Mouse (Mus musculus) forebrain, embryonic 10.5 days (tissue): ENCODE data around the gene St3gal6. TPM values are rescaled to one million over a fixed set of nuclear protein-coding genes. Genes with fewer than 3 reads are reported as not detected.

ENCODE experiments used
- DNase-seq: peaks from one replicate; pipeline ENCODE4 v3.0.0-alpha.2; 2017; ENCODE audit warnings: low spot score; ENCODE audit errors: extremely low spot score
- H3K27ac ChIP-seq: fragments of 300-500 bp; sonication (generic); 2 replicates; pipeline ENCODE4 v1.5.1; 2016; ENCODE audit warnings: mild to moderate bottlenecking
- H3K27me3 ChIP-seq: fragments of 300-500 bp; sonication (generic); 2 replicates; pipeline ENCODE4 v1.6.1; 2016; ENCODE audit warnings: mild to moderate bottlenecking; ENCODE audit not compliant: poor library complexity, severe bottlenecking
- H3K36me3 ChIP-seq: fragments of 300-500 bp; sonication (generic); replicated peaks from 2 replicates; pipeline ENCODE4 v1.6.1; 2016; ENCODE audit warnings: mild to moderate bottlenecking, moderate library complexity
- H3K4me1 ChIP-seq: fragments of 300-500 bp; sonication (generic); 2 replicates; pipeline ENCODE4 v1.6.1; 2016
- H3K4me3 ChIP-seq: fragments of 300-500 bp; sonication (generic); 2 replicates; pipeline ENCODE4 v1.5.1; 2016; ENCODE audit warnings: mild to moderate bottlenecking, moderate library complexity
- H3K9me3 ChIP-seq: fragments of 300-500 bp; sonication (generic); 2 replicates; pipeline ENCODE4 v1.6.1; 2016; ENCODE audit warnings: mild to moderate bottlenecking, moderate library complexity
- WGBS: fragments of 180-500 bp; shearing (Covaris S2); methylation state at CpG from one replicate; pipeline ENCODE4 v1.1.7; 2016; 5-methylcytosine and 5-hydroxymethylcytosine counted together
- polyA plus RNA-seq: library from polyadenylated mRNA; unstranded; fragments of >200 nt; fragmentation: Nextera tagmentation; extraction: Ambion mirVana; gene quantifications from 2 replicates; pipeline ENCODE4 v1.2.1, GENCODE M21; 2016

The St3gal6 gene
- polyA plus RNA-seq, 1 experiment from 2014 or later, result 10.6 TPM

- WGBS, result 68% methylated on average over 3 of the region's 3 CpGs
- Histone ChIP-seq H3K4me1 (no peaks in the 10 kb centered on the region), H3K9me3 (peaks cover 8% of the 10 kb centered on the region), H3K27me3 (no peaks in the 10 kb centered on the region), H3K36me3 (peaks cover 11% of the 10 kb centered on the region), H3K27ac (no peak overlapping the region), H3K4me3 (no peak overlapping the region)
- no peak for DNase-seq
Observed at GRCm38 (mm10) chr16:58482296-58482695, 41.7 kb downstream of the St3gal6 start.

DNA sequence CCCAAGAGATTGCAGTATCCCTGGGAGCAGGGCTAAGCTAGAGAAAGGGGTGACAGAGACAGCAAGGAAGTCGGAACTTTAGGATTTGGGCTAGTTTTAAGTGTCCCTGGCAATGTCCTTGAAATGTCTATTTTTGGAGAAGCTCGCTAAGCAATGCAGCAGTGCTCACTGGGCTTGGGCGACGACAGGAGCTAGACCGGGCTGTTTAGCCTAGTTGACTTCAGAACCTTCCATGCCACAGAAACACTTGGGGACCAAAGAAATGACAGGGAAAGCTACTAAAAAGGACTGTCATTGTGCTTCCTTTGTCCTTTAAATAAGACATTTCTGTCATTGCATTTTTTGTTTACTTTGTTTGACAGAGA is 42.2 kb downstream of the St3gal6 start:
- Histone ChIP-seq H3K36me3 (peaks cover 13% of the 10 kb centered on the region), H3K4me3 (no peak overlapping the region), H3K9me3 (peaks cover 8% of the 10 kb centered on the region), H3K4me1 (no peaks in the 10 kb centered on the region), H3K27ac (no peak overlapping the region), H3K27me3 (no peaks in the 10 kb centered on the region)
- 93% methylated on average over 5 of the region's 5 CpGs for WGBS
- DNase-seq, result no peak

GRCm38 (mm10) chr16:58481219-58481905 is 42.7 kb downstream of the St3gal6 start:
- no peak for DNase-seq
- WGBS, result 84% methylated on average over 9 of the region's 9 CpGs
- Histone ChIP-seq H3K27me3 (no peaks in the 10 kb centered on the region), H3K27ac (no peak overlapping the region), H3K36me3 (peaks cover 13% of the 10 kb centered on the region), H3K9me3 (peaks cover 8% of the 10 kb centered on the region), H3K4me3 (no peak overlapping the region), H3K4me1 (no peaks in the 10 kb centered on the region)

GRCm38 (mm10) chr16:58479898-58480448 is 44.1 kb downstream of the St3gal6 start:
- Histone ChIP-seq H3K9me3 (peaks cover 8% of the 10 kb centered on the region), H3K36me3 (peaks cover 13% of the 10 kb centered on the region), H3K4me3 (no peak overlapping the region), H3K4me1 (peaks cover under 1% of the 10 kb centered on the region; the same call in 1 of the 2 replicates), H3K27ac (no peak overlapping the region), H3K27me3 (no peaks in the 10 kb centered on the region)
- DNase-seq, result no peak
- WGBS, result 90% methylated on average over 4 of the region's 4 CpGs

DNA sequence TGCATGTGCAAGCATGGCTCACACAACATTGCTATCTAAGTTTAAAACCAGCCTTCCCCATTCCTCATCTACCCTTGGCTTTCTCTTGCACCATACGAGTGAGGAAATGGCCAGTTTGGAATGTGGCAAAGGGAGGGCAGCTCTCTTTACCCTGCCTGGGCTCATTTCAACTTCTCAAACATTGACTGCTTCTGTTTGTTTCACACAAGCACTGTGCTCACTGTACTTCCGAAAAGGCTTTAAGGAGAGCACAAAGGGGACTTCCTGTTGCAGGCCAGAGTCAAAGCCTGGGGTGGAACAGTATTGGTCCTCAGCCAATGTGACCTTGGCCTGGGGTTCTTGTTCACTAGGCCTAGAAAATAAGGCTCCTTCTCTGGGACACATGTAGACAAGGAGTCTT is 47.7 kb downstream of the St3gal6 start:
- H3K9me3 ChIP-seq, result peaks cover 8% of the 10 kb centered on the region
- peaks cover 44% of the 10 kb centered on the region for H3K36me3 ChIP-seq
- WGBS, result 77% methylated on average over 2 of the region's 2 CpGs
- no peak overlapping the region for H3K4me3 ChIP-seq
- no peak overlapping the region for H3K27ac ChIP-seq
- peaks cover 3% of the 10 kb centered on the region; the same call in 1 of the 2 replicates for H3K4me1 ChIP-seq
- DNase-seq, result no peak
- H3K27me3 ChIP-seq, result no peaks in the 10 kb centered on the region

- Histone ChIP-seq H3K9me3 (peaks cover 8% of the 10 kb centered on the region), H3K4me1 (peaks cover 3% of the 10 kb centered on the region; the same call in 1 of the 2 replicates), H3K27me3 (no peaks in the 10 kb centered on the region), H3K4me3 (no peak overlapping the region), H3K27ac (no peak overlapping the region), H3K36me3 (peaks cover 44% of the 10 kb centered on the region)
- WGBS, result 95% methylated on average over 3 of the region's 3 CpGs
- DNase-seq, result no peak
Observed at GRCm38 (mm10) chr16:58475544-58476154, 48.4 kb downstream of the St3gal6 start.

DNA sequence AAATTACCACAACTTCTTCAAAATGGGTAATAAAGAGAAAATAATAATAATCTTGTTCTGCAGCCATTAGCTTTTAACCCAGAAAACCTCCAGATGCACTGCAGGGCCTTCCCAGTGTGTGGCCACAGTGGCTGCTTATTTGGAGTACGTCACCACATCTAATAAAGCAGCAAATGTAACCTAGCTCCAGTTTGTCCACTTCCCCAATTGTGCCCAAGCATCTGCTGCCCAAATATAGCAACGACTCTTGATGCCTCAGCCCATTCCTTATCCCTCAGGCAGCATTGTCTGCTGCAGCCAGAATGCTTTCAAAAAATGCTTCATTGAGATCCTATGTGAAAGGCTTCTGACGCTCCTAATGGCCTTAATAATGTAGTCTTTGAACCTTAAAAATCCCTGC is 49.2 kb downstream of the St3gal6 start:
- Histone ChIP-seq H3K9me3 (peaks cover 8% of the 10 kb centered on the region), H3K4me1 (peaks cover 3% of the 10 kb centered on the region; the same call in 1 of the 2 replicates), H3K4me3 (no peak overlapping the region), H3K27ac (no peak overlapping the region), H3K36me3 (peaks cover 47% of the 10 kb centered on the region), H3K27me3 (no peaks in the 10 kb centered on the region)
- DNase-seq, result no peak
- WGBS, result 55% methylated on average over 3 of the region's 3 CpGs

GRCm38 (mm10) chr16:58470841-58471240 is 53.2 kb downstream of the St3gal6 start:
- no peak for DNase-seq
- Histone ChIP-seq H3K27me3 (no peaks in the 10 kb centered on the region), H3K9me3 (no peaks in the 10 kb centered on the region), H3K27ac (no peak overlapping the region), H3K36me3 (peaks cover 61% of the 10 kb centered on the region), H3K4me3 (no peak overlapping the region), H3K4me1 (peaks cover 3% of the 10 kb centered on the region; the same call in 1 of the 2 replicates)
- WGBS, result 88% methylated on average over 4 of the region's 4 CpGs

- H3K36me3 ChIP-seq, result peaks cover 69% of the 10 kb centered on the region
- H3K27me3 ChIP-seq, result no peaks in the 10 kb centered on the region
- no peak overlapping the region for H3K27ac ChIP-seq
- H3K4me1 ChIP-seq, result peaks cover 3% of the 10 kb centered on the region; the same call in 1 of the 2 replicates
- no peaks in the 10 kb centered on the region for H3K9me3 ChIP-seq
- WGBS, result 89% methylated on average over 8 of the region's 8 CpGs
- H3K4me3 ChIP-seq, result no peak overlapping the region
- no peak for DNase-seq
Observed at GRCm38 (mm10) chr16:58470061-58470460, 54.0 kb downstream of the St3gal6 start.

DNA sequence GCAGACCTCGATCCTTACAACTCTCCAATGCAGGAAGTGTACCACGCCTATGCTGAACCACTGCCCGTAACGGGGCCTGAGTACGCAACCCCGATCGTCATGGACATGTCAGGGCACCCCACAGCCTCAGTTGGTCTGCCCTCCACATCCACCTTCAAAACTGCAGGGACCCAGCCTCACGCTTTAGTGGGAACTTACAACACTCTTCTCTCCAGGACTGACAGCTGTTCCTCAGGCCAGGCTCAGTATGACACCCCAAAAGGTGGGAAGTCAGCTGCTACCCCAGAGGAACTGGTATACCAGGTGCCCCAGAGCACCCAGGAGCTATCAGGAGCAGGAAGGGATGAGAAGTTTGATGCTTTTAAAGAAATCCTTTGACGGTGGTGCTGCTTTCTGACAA is 58.6 kb downstream of the St3gal6 start:
- no peak overlapping the region for H3K27ac ChIP-seq
- H3K36me3 ChIP-seq, result peaks cover 83% of the 10 kb centered on the region
- no peak for DNase-seq
- no peaks in the 10 kb centered on the region for H3K4me1 ChIP-seq
- H3K9me3 ChIP-seq, result no peaks in the 10 kb centered on the region
- no peaks in the 10 kb centered on the region for H3K27me3 ChIP-seq
- no peak overlapping the region for H3K4me3 ChIP-seq
- WGBS, result 93% methylated on average over 9 of the region's 9 CpGs

GRCm38 (mm10) chr16:58464051-58464450 is 60.0 kb downstream of the St3gal6 start:
- no peaks in the 10 kb centered on the region for H3K9me3 ChIP-seq
- no peak overlapping the region for H3K4me3 ChIP-seq
- whole genome bisulfite sequencing, result 95% methylated on average over 14 of the region's 14 CpGs
- H3K36me3 ChIP-seq, result peaks cover 89% of the 10 kb centered on the region
- H3K4me1 ChIP-seq, result no peaks in the 10 kb centered on the region
- DNase-seq, result no peak
- H3K27me3 ChIP-seq, result no peaks in the 10 kb centered on the region
- no peak overlapping the region for H3K27ac ChIP-seq

GRCm38 (mm10) chr16:58462519-58462918 is 61.5 kb downstream of the St3gal6 start:
- Histone ChIP-seq H3K36me3 (peaks cover 95% of the 10 kb centered on the region), H3K9me3 (no peaks in the 10 kb centered on the region), H3K27me3 (no peaks in the 10 kb centered on the region), H3K27ac (no peak overlapping the region), H3K4me3 (no peak overlapping the region), H3K4me1 (no peaks in the 10 kb centered on the region)
- no peak for DNase-seq
- 91% methylated on average over 2 of the region's 2 CpGs for WGBS

GRCm38 (mm10) chr16:58461856-58462518 is 62.1 kb downstream of the St3gal6 start:
- peaks cover 95% of the 10 kb centered on the region for H3K36me3 ChIP-seq
- 91% methylated on average over 2 of the region's 2 CpGs for WGBS
- no peaks in the 10 kb centered on the region for H3K27me3 ChIP-seq
- no peak overlapping the region for H3K4me3 ChIP-seq
- no peaks in the 10 kb centered on the region for H3K9me3 ChIP-seq
- no peak for DNase-seq
- H3K4me1 ChIP-seq, result no peaks in the 10 kb centered on the region
- no peak overlapping the region for H3K27ac ChIP-seq
